Mouse (Mus musculus) thymus, postnatal 36 days (tissue): ENCODE results near the gene Mcu.
A peak's percentile ranks its signal among the peaks of the same experiment; 100 is the strongest.

ENCODE experiments used
- DNase-seq, 2 experiments: peaks; one replicate each; pipeline ENCODE4 v3.0.0; 2022; ENCODE audit warnings: mixed read lengths in 2 of 2

The Mcu gene

DNA sequence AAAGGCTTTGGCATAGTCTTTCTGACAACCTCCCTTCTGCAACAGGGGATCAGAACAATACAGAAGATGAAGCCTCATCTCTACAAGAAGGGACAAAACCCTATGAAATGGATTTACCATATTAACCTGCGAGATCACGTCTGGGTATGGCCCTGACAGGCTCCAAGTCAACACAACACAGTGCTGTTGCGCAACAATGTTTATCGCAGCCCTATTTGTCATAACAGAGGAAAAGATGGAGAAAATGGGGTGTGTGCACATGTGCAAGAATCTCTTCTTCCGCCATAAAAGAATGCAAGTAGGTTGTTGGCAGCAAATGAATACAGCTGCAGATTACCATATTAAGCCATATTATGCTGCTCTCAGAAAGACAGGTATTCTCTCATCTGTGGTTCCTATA is 88.7 kb downstream of the Mcu start:
- DNase-seq, result no peak

DNA sequence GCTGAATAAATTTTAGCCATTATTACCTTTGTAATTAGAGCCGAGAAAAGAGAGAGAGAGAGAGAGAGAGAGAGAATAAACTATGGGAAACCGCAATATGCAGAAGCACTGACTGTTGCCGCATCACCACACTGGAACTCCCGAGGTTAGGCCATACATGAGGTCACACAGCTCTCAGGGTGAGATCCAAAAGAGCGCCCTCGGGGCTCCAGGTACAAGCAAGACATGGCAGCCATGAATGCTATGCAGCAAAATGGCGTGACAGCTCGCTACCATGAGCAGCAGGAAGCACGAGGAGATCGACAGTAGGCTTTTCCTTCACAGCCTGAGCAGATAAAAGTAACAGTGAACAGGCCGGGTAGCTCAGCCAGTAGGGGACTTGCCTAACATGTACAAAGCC is 89.2 kb downstream of the Mcu start:
- no peak for DNase-seq

DNA sequence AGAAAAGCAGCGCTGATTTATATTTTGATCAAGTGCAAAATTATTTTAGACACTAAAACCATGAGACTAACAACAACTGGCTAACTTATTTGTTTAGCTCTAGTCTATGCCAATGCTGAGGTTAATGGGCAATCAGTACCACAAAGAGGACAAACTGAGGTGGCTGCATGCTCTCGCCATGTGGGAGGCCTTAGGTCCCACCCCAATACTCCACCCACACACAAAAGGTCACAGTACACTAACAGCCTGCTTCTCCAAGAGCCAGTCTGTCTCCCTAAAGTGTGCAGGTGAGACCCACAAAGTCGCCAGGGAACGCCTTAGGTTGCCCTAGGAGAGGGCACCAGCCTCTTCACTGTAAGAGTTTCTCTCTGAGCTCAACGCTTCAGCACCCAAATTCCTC is 91.8 kb downstream of the Mcu start:
- DNase-seq, result no peak

DNA sequence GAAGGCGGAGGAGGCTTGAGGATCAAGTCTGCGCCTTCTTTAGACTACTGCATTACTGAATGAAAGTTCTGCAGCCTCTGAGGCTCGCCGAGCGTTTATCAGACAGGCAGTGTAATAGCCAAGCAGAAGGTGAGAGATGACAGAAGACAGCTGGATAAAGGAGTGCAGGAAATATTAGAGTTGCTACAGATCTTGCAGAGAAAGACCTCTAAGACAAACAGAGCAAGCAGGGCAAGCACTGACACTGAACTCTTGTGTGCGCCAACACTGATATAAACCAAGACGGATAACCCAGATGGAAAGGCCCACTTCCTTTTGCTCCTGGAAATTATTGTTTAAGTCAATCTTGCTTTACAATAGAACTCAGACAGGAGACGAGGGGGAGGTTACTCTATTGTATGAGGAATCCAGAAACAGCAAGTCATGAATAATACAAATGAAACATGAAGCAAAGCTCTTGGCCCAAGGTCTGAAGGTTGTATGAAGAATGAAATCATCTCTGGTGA is 92.6 kb downstream of the Mcu start:
- no peak for DNase-seq

DNA sequence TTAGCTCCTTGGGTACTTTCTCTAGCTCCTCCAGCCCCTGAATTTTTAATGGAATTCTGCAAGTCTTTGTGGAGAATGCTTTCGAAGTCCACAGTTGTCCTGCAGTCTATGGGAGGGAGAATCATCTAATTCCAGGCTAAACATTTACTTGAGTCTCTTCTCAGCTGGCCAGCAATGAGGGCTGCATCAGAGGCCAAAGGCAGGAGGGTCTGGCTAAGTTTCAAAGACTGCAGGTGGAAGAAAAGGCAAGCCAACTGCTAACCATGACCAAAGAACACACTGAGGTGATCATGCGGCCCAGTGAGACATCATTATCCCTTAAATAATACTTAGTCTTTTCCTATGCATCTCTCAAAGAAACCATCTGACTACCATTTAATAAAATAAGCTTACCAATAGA is 95.8 kb downstream of the Mcu start:
- no peak for DNase-seq

DNA sequence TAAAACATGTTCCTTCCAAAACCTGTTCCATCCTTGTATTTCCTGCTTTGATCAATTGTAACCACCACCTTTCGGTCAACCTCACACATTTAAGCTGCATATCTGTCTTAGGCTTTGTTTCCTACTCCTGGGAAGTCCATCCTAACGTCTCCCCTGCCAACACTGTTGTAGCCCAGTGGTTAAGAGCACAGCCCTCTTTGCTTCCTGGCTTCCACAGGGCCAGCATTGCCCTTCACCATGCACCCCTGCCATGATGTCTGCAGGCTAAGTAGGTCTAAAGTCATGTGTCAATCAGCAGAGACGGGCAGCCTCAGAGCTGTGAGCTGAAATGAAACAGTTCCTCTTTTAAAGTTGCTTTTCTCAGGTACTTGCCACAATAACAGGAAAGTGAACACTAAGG is 97.1 kb downstream of the Mcu start:
- no peak for DNase-seq

DNA sequence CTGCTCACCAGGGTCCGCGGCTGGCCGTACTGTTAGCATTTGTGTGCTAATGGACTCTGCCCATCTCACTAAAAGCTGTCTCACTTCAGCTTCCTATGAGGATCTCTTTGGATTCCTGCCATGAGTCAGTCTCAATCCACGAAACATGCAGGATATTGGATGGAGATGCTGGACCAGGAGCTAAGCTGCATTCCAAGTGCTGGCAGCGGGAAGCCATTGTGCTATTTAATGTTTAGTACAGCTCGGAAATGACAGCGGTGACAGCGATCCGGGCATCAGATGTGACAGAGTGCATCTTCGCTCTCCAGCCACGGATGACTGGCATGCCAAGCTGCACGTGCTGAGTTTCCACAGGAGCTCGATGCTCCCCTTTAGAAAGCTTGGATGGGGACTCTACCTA is 99.3 kb downstream of the Mcu start:
- no peak for DNase-seq

DNA sequence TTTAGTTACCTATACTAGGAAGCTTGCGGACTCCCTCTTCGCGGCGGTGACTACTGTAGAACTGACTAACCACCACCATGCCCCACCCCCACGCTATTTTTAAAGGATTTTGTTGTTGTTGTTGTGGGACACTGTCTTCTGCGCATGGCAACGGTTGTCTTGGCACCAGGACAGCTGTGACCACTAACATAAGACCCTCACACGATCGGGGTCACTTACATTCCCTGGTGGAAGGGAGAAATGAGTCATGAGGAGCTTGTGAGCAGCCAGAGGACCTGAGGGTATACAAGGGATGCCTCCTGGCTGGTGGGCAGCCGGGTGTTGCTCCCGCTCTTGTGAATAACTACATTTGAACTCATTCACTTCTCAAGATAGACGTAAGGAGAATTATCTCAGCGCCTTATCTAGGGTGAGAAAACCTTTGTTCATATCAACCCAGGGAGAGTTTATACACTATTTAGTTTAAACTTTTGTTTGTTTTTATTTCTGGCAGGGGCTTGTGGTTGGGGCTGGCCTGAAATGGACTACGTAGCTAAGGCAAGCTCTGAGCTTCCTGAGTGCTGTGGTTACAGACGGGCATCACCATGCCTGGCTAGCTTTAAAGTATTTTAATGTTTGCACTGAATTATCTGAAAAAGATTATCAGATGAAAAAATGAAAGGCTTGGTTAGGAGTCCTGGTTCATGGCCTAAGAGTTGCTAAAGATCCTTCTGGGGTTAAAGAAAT is 101.6 kb downstream of the Mcu start:
- DNase-seq, result no peak

DNA sequence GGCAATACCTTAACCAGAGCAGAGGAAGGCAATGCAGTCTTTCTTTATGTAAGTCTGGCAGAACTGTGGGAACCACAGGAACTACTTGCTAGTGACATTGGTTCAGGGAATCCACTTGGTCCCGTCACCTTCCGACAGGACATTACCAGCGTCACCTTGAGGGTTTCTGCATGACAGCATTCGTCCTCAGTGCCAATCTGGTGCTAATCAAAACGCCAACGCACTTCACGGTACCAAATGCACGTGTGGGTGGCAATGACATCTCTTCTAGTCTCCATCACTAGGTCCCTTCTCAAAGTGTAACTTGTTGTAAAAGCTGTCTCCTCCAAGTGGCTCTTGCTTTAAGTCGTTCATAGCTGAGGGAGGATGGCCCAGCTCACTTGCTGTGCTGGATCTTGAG is 104.3 kb downstream of the Mcu start:
- no peak for DNase-seq

DNA sequence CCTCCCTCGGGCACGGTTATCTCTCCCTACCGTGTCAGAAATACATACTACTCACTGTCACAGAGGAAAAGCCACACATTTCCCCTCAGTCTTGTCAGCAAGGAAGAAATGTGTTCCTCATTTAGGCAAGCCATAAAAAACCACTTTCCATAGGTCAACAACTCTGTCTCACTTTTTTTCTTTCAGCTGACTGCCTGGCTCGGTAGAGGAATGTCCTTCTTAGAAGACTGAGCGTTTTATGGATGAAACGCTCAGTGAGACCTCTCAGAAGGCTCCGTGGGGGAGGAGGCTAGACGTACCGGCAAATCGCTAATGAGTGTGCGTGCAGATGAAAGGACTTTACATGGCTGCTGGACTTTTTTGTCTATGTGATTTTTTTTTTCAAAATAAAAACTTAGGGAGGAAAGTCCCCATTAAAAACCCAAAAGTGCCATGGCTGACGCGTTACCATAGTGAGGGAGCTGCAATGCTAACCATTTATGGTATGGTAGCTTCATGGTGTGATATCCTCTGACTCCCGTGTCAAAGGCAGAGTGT is 105.0 kb downstream of the Mcu start:
- no peak for DNase-seq

DNA sequence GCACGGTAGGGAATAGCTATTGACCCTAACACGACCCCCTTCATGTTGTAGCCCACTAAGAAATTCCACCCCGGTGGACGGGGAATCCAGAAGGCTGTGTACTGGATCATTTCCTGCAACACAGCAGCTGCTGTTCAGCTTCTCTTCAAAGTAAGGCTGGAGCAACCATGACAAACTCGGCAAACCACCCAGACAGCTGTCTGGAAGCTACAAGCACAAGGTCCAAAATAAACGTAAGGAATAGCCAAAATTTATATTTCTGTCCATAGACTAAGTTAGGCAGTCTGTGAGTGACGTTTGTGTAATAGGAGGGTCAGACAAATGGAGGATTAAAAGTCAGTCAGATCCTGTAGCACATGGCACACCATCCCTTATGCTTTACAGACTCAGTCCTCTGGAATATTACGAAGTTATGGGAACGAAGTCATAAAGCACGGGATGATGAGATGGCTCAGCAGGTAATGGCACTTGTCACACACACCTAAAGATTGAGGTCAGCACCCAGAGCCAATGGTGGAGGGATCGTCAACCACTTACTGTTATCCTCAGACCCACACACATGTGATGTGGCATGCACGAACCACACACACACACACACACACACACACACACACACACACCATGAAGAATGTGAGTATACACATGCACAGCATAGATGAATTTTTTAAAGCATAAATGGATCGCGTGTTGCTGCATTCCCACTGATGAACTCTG is 105.6 kb downstream of the Mcu start:
- no peak for DNase-seq

DNA sequence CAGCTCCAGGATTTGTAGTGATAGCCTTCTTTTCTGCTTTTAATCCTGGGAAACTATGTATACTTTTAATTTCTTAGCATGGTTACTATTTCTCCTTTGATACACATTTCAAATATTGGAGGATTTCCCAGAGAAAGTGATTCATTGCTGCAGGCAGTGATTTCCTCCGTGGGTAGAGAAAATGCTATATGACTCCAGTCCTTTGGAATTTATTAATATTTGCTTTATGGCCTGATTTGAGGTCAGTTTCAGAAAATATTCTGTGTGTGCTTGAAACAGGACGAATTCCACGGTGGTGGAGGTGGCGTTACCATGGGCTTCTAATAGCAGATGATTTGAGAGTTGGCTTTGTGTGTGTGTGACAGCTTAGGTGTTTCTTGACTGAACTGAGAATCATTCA is 107.3 kb downstream of the Mcu start:
- DNase-seq, result no peak

DNA sequence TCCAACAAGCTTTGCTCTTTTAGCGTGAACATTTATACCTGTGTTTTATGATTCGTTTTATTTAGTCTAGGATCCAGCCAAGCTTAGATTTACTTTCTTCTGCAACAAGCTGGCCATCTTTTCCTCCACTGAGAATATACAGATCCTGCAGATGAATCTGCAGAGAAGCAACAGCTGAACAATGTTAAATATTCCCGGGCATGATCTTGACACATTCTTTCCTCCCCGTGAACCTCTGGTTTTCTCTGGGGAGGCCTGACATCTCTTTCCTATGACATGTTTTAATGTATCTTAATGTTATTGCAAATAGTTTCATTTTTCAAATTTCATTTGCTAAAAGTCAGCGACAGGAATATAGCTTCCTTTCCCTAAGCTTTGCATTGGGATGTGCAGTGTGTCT is 109.8 kb downstream of the Mcu start:
- no peak for DNase-seq

DNA sequence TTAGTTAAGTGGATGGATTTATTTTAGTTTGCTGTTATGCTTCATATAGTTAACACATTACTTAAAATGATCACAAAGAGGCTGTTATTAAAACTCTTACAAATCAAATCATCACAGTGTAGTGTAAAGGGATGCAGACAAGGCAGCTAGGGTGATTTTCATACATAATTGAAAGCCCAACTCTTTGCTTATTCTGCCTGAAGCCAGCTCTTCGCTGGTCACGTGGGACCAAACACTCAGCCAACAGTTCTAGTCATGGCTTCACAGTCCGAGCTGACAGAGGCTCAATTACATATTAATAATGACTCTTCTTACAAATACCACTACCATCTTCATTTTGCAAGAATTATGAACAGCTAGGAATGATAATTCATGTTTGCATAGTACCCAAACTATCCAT is 112.2 kb downstream of the Mcu start:
- no peak for DNase-seq

DNA sequence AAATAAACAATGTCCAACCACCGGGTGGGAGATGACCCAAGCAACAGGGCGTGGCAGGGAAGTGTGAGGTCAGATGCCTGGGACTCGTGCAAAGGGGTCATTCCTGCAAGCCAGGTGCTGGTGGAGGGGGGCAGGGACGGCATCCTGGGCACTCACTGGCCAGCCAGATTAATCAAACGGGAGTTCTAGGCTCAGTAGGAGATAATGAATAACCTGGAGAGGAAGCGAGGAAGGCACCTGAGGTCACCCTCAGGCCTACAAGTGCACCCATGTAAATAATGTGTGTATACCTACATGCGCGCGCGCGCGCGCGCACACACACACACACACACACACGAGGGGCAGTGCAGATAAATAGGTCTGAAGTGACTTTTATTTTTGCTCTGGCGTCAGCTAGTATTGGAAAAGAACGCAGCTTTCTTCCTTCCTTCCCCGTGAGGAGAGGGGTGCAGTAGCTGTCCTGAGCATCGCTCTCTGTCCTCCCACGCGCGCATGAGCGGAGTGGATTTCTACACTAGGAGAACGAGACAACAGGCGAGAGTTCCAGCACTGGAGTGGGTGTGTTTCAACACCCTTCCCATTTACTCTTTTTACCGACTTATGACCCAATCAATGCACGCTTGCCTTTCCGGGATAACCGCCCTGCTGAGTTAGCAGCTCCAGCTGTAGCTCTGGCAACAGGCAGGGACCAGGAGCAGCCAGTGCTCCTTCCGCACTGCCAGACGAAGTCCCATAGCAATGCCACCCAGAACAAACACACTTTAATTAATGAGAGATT is 112.9 kb downstream of the Mcu start:
- no peak for DNase-seq

DNA sequence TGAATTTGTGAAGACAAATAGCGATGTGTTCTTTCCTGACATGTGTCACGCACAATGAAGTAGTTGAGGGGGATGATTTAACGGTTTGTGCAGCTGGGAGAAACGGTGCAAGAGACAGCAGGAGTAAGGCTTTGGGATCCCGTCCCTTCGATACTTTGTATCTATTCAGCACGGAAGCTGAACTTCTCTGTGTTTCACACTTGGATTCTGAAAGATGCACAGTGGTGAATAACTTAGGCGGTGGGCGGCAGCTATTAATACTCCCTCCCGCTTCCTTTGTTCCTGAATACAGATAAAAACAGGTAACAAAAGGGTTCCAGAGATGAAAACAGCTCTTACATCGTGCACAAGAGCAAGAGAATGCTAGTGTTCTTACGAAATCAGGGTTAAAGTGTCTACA is 114.1 kb downstream of the Mcu start:
- DNase-seq, result no peak

DNA sequence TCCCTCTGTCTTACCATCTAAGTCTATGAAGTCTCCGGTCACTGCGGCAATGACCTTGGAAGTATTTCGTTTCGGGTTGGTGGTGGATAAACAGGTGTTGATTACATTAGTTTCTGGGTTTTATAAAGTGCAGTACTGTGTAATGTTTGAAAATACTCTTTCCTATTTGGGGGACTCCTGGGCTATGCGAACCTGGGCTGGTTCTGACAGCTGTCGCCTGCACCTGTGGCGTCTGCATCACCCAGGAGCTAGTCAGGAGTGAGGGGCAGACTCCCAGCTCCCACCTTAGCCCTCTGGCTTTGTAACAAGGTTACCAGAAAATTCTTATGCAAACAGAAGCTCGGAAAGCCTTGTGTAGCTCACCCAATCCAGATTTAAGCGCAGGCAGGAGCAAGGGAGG is 114.7 kb downstream of the Mcu start:
- DNase-seq, result no peak

DNA sequence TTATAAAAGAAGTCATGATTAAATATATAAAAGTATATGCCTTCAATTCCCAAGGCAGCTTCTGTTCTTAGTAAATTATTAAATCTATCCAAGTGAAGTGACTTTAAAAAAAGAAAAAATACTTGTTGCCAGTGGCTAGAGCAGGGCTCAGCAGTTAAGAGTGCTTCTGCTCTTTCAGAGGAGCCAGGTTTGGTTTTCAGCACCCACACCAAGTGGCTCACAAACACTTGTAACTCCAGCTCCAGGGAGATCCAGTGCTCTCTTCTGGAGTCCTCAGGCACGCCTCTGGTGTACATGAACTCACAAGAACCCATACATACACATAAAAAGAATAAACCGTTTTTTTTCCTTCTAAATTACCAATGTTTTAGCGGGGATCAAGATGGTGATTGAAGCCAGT is 116.3 kb downstream of the Mcu start:
- DNase-seq, result no peak

DNA sequence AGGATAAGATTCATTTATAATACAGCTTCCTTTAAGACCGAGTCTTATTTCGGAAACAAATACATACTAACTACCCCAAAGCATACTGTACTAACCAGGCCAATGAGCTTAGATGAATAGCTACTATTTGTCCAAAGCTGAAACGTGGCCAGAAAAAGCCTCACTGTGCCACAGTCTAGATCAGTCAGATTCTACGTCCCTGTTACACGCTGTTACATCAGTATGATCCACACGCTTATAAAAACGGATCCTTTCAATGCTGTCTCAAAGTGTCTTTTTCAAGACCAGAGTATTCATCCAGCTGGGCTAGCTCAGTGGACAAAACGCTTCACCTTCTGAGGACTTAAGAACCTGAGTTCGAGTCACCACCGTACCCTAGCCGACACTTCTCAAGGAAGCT is 119.5 kb downstream of the Mcu start:
- no peak for DNase-seq

DNA sequence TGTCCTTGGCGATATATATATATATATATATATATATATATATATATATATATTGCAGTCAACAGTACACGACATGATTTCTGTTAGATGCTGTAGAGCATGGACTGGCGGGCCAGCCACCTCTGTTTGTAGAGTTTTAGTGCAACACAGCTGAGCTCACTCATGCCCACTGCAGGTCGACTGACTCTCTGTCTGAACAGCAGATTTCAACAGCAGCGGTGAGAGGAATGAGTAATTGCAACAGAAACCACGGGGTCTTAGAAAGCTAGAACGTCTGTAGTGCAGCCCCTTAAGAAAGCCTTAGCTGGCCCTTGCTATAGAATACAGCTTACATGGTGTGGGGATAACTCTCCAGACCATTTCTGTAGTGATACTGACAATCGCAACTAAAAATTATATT is 121.6 kb downstream of the Mcu start:
- DNase-seq, result no peak

DNA sequence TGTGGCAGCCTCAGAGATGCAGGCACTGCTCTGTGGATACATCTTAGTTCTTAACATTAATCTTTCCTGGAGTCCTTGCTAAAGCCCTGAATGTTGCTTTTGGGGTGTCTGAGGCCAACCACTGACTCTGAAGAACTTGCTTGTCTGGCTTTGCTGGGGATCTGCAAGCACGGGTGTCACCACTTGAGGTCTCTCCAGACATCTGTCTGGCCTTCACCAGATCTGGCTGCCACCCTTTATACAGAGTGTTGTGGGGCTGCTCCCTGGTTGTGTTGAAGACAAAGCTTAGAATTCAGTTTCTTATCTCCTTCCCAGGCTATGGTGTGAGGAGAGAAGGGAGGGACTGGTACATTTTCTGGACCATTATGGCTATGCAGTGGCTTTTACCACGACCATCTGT is 122.4 kb downstream of the Mcu start:
- DNase-seq, result peak; percentile 16 to 38

DNA sequence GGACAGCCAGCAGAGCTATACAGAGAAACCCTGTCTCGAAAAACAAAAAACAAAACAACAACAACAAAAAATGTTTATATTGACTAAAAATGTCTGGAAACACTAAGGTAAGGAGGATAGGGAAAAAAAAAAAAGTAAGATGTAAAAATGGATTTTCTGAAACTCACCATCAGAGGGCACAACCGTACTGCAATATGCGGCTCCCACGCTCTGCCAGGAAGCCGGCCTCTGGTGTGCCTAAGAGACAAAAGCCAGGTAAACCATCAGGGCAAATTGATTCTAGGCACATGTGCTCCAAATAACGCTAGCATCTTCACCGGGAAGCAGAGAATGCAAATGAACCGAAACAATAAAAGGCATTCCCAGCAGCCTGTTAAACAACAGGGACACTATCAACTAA is 125.6 kb downstream of the Mcu start:
- DNase-seq, result peak; percentile 18 to 33

DNA sequence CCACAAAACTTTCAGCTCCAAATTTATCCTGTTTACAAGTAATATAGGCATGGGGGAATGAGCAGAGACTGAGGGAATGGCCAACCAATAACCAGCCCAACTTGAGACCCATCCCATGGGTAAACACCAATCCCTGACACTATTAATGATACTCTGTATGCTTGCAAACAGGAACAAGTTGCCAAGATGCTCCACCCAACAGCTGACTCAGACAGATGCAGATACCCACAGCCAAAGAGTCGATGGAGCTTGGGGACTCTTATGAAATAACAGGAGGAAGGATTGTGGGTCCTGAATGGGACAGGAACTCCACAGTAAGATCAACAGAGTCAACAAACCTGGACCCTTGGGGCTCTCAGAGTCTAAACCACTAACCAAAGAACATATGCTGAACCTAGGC is 127.1 kb downstream of the Mcu start:
- DNase-seq, result no peak

DNA sequence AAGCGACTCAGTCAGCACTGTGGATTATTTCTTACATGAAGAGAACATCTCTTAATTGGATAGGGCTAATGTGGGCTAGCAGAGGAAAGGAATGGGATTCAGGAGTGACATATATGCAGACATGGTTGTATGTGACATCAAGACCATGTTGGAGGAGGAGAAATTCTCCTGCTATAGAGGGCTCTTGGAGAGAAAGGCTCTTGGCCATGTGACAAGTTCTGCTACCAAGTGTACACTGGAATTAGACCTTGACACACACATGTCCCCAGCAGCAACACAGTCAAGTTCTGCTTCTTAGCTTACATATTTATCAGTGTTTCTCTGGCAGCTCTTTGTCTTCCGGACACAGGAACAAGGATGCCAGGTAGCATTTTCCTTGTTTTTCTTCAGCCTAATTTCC is 129.1 kb downstream of the Mcu start:
- DNase-seq, result no peak
